Mouse (Mus musculus): ENCODE measurements at regions not wholly inside any gene's neighbourhood (a gene's known extent, or its start where the extent isn't known, plus 50 kb on each side); places are given as distances from the start of the nearest gene placed in this dataset.

- in situ Hi-C loops (cut with MboI; ENCODE audit: low sequenced_read_pairs in 2 of 2, unreplicated experiment in 2 of 2) = no loop called here
- Histone ChIP-seq H3K9ac (ENCODE audit: insufficient read depth, low read depth, low read length, poor library complexity, severe bottlenecking) (no peak overlapping the region), H3K4me3 (ENCODE audit: insufficient read depth in 1 of 2, low read depth in 1 of 2, low read length in 2 of 2, poor library complexity in 1 of 2, severe bottlenecking in 1 of 2) (no peak overlapping the region), H3K4me1 (ENCODE audit: control insufficient read depth in 2 of 2, insufficient read depth in 2 of 2, low read length in 2 of 2, poor library complexity in 1 of 2) (peaks cover 10 to 13% of the 10 kb centered on the region in 2 experiments), H3K27ac (ENCODE audit: insufficient read depth, low read depth, low read length, poor library complexity, severe bottlenecking) (no peak overlapping the region), H3K36me3 (ENCODE audit: control insufficient read depth, insufficient read depth, low read length, poor library complexity, severe bottlenecking) (no peaks in the 10 kb centered on the region), H3K9me3 (ENCODE audit: control insufficient read depth, insufficient read depth, low read depth, low read length) (no peaks in the 10 kb centered on the region)
- DNase-seq (ENCODE audit: low read depth, low spot score) = no peak
- TF ChIP-seq CHD2 (IDR thresholded peaks at IDR 0.05; ENCODE audit: low read depth, low read length) (no peak), MAFK (IDR thresholded peaks at IDR 0.05; ENCODE audit: insufficient read depth, low read depth, low read length) (no peak), ZC3H11A (IDR thresholded peaks at IDR 0.05; ENCODE audit: borderline replicate concordance, low read depth, low read length) (no peak), HCFC1 (IDR thresholded peaks at IDR 0.05; ENCODE audit: borderline replicate concordance, insufficient read depth, low read length) (no peak), ZNF384 (IDR thresholded peaks at IDR 0.05; ENCODE audit: low read depth, low read length) (no peak)
Observed at GRCm38 (mm10) chr16:9275426-9275825, 445.5 kb downstream of the 1810013L24Rik start.

GRCm38 (mm10) chr16:9277064-9277463 is 447.2 kb downstream of the 1810013L24Rik start:
- Histone ChIP-seq H3K27ac (ENCODE audit: insufficient read depth, low read depth, low read length, poor library complexity, severe bottlenecking) (no peak overlapping the region), H3K9ac (ENCODE audit: insufficient read depth, low read depth, low read length, poor library complexity, severe bottlenecking) (no peak overlapping the region), H3K36me3 (ENCODE audit: control insufficient read depth, insufficient read depth, low read length, poor library complexity, severe bottlenecking) (no peaks in the 10 kb centered on the region), H3K9me3 (ENCODE audit: control insufficient read depth, insufficient read depth, low read depth, low read length) (no peaks in the 10 kb centered on the region), H3K4me3 (ENCODE audit: insufficient read depth in 1 of 2, low read depth in 1 of 2, low read length in 2 of 2, poor library complexity in 1 of 2, severe bottlenecking in 1 of 2) (no peak overlapping the region), H3K4me1 (ENCODE audit: control insufficient read depth in 2 of 2, insufficient read depth in 2 of 2, low read length in 2 of 2, poor library complexity in 1 of 2) (peaks cover 11 to 15% of the 10 kb centered on the region in 2 experiments; a peak in 3 of 4 replicates)
- DNase-seq (ENCODE audit: low read depth, low spot score) = no peak
- TF ChIP-seq CHD2 (IDR thresholded peaks at IDR 0.05; ENCODE audit: low read depth, low read length) (no peak), ZC3H11A (IDR thresholded peaks at IDR 0.05; ENCODE audit: borderline replicate concordance, low read depth, low read length) (no peak), MAFK (IDR thresholded peaks at IDR 0.05; ENCODE audit: insufficient read depth, low read depth, low read length) (no peak), ZNF384 (IDR thresholded peaks at IDR 0.05; ENCODE audit: low read depth, low read length) (no peak), HCFC1 (IDR thresholded peaks at IDR 0.05; ENCODE audit: borderline replicate concordance, insufficient read depth, low read length) (no peak)
- in situ Hi-C loops (cut with MboI; ENCODE audit: low sequenced_read_pairs in 2 of 2, unreplicated experiment in 2 of 2) = no loop called here

GRCm38 (mm10) chr16:9279726-9280125 is 449.8 kb downstream of the 1810013L24Rik start:
- no peak overlapping the region for H3K4me3 ChIP-seq (ENCODE audit: insufficient read depth in 1 of 2, low read depth in 1 of 2, low read length in 2 of 2, poor library complexity in 1 of 2, severe bottlenecking in 1 of 2)
- TF ChIP-seq HCFC1 (IDR thresholded peaks at IDR 0.05; ENCODE audit: borderline replicate concordance, insufficient read depth, low read length) (no peak), CHD2 (IDR thresholded peaks at IDR 0.05; ENCODE audit: low read depth, low read length) (no peak), ZC3H11A (IDR thresholded peaks at IDR 0.05; ENCODE audit: borderline replicate concordance, low read depth, low read length) (no peak), MAFK (IDR thresholded peaks at IDR 0.05; ENCODE audit: insufficient read depth, low read depth, low read length) (no peak), ZNF384 (IDR thresholded peaks at IDR 0.05; ENCODE audit: low read depth, low read length) (no peak)
- H3K4me1 ChIP-seq (ENCODE audit: control insufficient read depth in 2 of 2, insufficient read depth in 2 of 2, low read length in 2 of 2, poor library complexity in 1 of 2) = peaks cover 10 to 15% of the 10 kb centered on the region in 2 experiments
- H3K9ac ChIP-seq (ENCODE audit: insufficient read depth, low read depth, low read length, poor library complexity, severe bottlenecking) = no peak overlapping the region
- no peaks in the 10 kb centered on the region for H3K36me3 ChIP-seq (ENCODE audit: control insufficient read depth, insufficient read depth, low read length, poor library complexity, severe bottlenecking)
- H3K27ac ChIP-seq (ENCODE audit: insufficient read depth, low read depth, low read length, poor library complexity, severe bottlenecking) = no peak overlapping the region
- no peaks in the 10 kb centered on the region for H3K9me3 ChIP-seq (ENCODE audit: control insufficient read depth, insufficient read depth, low read depth, low read length)
- in situ Hi-C loops (cut with MboI; ENCODE audit: low sequenced_read_pairs in 2 of 2, unreplicated experiment in 2 of 2) = no loop called here
- no peak for DNase-seq (ENCODE audit: low read depth, low spot score)

GRCm38 (mm10) chr16:9280431-9280830 is 450.5 kb downstream of the 1810013L24Rik start:
- Histone ChIP-seq H3K27ac (ENCODE audit: insufficient read depth, low read depth, low read length, poor library complexity, severe bottlenecking) (no peak overlapping the region), H3K4me3 (ENCODE audit: insufficient read depth in 1 of 2, low read depth in 1 of 2, low read length in 2 of 2, poor library complexity in 1 of 2, severe bottlenecking in 1 of 2) (no peak overlapping the region), H3K9me3 (ENCODE audit: control insufficient read depth, insufficient read depth, low read depth, low read length) (no peaks in the 10 kb centered on the region), H3K9ac (ENCODE audit: insufficient read depth, low read depth, low read length, poor library complexity, severe bottlenecking) (no peak overlapping the region), H3K4me1 (ENCODE audit: control insufficient read depth in 2 of 2, insufficient read depth in 2 of 2, low read length in 2 of 2, poor library complexity in 1 of 2) (peaks cover 10 to 14% of the 10 kb centered on the region in 2 experiments), H3K36me3 (ENCODE audit: control insufficient read depth, insufficient read depth, low read length, poor library complexity, severe bottlenecking) (no peaks in the 10 kb centered on the region)
- no peak for DNase-seq (ENCODE audit: low read depth, low spot score)
- TF ChIP-seq ZC3H11A (IDR thresholded peaks at IDR 0.05; ENCODE audit: borderline replicate concordance, low read depth, low read length) = no peak
- TF ChIP-seq MAFK (IDR thresholded peaks at IDR 0.05; ENCODE audit: insufficient read depth, low read depth, low read length) = no peak
- TF ChIP-seq CHD2 (IDR thresholded peaks at IDR 0.05; ENCODE audit: low read depth, low read length) = no peak
- TF ChIP-seq HCFC1 (IDR thresholded peaks at IDR 0.05; ENCODE audit: borderline replicate concordance, insufficient read depth, low read length) = no peak
- TF ChIP-seq ZNF384 (IDR thresholded peaks at IDR 0.05; ENCODE audit: low read depth, low read length) = no peak
- in situ Hi-C loops (cut with MboI; ENCODE audit: low sequenced_read_pairs in 2 of 2, unreplicated experiment in 2 of 2) = no loop called here

GRCm38 (mm10) chr16:9280931-9281330 is 451.0 kb downstream of the 1810013L24Rik start:
- no peak for DNase-seq (ENCODE audit: low read depth, low spot score)
- no peak overlapping the region for H3K4me3 ChIP-seq (ENCODE audit: insufficient read depth in 1 of 2, low read depth in 1 of 2, low read length in 2 of 2, poor library complexity in 1 of 2, severe bottlenecking in 1 of 2)
- peaks cover 10 to 14% of the 10 kb centered on the region in 2 experiments for H3K4me1 ChIP-seq (ENCODE audit: control insufficient read depth in 2 of 2, insufficient read depth in 2 of 2, low read length in 2 of 2, poor library complexity in 1 of 2)
- no peaks in the 10 kb centered on the region for H3K36me3 ChIP-seq (ENCODE audit: control insufficient read depth, insufficient read depth, low read length, poor library complexity, severe bottlenecking)
- H3K9ac ChIP-seq (ENCODE audit: insufficient read depth, low read depth, low read length, poor library complexity, severe bottlenecking) = no peak overlapping the region
- H3K9me3 ChIP-seq (ENCODE audit: control insufficient read depth, insufficient read depth, low read depth, low read length) = no peaks in the 10 kb centered on the region
- TF ChIP-seq ZC3H11A (IDR thresholded peaks at IDR 0.05; ENCODE audit: borderline replicate concordance, low read depth, low read length) (no peak), MAFK (IDR thresholded peaks at IDR 0.05; ENCODE audit: insufficient read depth, low read depth, low read length) (no peak), HCFC1 (IDR thresholded peaks at IDR 0.05; ENCODE audit: borderline replicate concordance, insufficient read depth, low read length) (no peak), ZNF384 (IDR thresholded peaks at IDR 0.05; ENCODE audit: low read depth, low read length) (no peak), CHD2 (IDR thresholded peaks at IDR 0.05; ENCODE audit: low read depth, low read length) (no peak)
- in situ Hi-C loops (cut with MboI; ENCODE audit: low sequenced_read_pairs in 2 of 2, unreplicated experiment in 2 of 2) = no loop called here
- H3K27ac ChIP-seq (ENCODE audit: insufficient read depth, low read depth, low read length, poor library complexity, severe bottlenecking) = no peak overlapping the region

Data from ES-E14 (cell line).